Mouse (Mus musculus) c-Kit-negative CD71-positive TER-119-positive erythroid progenitor cells, embryonic 14.5 days (primary cell): ENCODE measurements at regions not wholly inside any gene's neighbourhood (a gene's known extent, or its start where the extent isn't known, plus 50 kb on each side); places are given as distances from the start of the nearest gene placed in this dataset.
"Not testable (repeated sequence)": the region's sequence is repeated elsewhere in the genome, so short reads cannot be mapped to it uniquely, and the experiment has no call there.

Source experiments
- DNase-seq: peaks from one replicate; pipeline ENCODE4 v3.0.0-alpha.2; 2013; ENCODE audit warnings: low read depth, low spot score

GRCm38 (mm10) chr2:160507371-160507770 is 138.3 kb upstream of the Top1 start:
- DNase-seq = no peak

GRCm38 (mm10) chr2:160507816-160508564 is 137.7 kb upstream of the Top1 start:
- no peak for DNase-seq

GRCm38 (mm10) chr2:160510159-160510558 is 135.5 kb upstream of the Top1 start:
- DNase-seq = no peak

GRCm38 (mm10) chr2:160510635-160511421 is 134.9 kb upstream of the Top1 start:
- DNase-seq = no peak

- DNase-seq = no peak
These were observed 130.1 kb upstream of the Top1 start for GRCm38 (mm10) chr2:160515621-160516020.

GRCm38 (mm10) chr2:160516526-160516925 is 129.2 kb upstream of the Top1 start:
- DNase-seq = no peak

- DNase-seq = no peak
These were observed 120.1 kb upstream of the Top1 start for GRCm38 (mm10) chr2:160525301-160526205.

- DNase-seq = no peak
These were observed 119.1 kb upstream of the Top1 start for GRCm38 (mm10) chr2:160526377-160527125.

- no peak for DNase-seq
These were observed 116.4 kb upstream of the Top1 start for GRCm38 (mm10) chr2:160529306-160529705.

- no peak for DNase-seq
These were observed 115.3 kb upstream of the Top1 start for GRCm38 (mm10) chr2:160530377-160530776.

- DNase-seq = no peak
These were observed 108.4 kb upstream of the Top1 start for GRCm38 (mm10) chr2:160537319-160537719.

GRCm38 (mm10) chr2:160545527-160545926 is 100.2 kb upstream of the Top1 start:
- no peak for DNase-seq

- no peak for DNase-seq
These were observed 93.5 kb upstream of the Top1 start for GRCm38 (mm10) chr2:160552121-160552669.

- DNase-seq = no peak
These were observed 84.0 kb upstream of the Top1 start for GRCm38 (mm10) chr2:160561711-160562110.

- no peak for DNase-seq
These were observed 77.9 kb upstream of the Top1 start for GRCm38 (mm10) chr2:160567813-160568212.

GRCm38 (mm10) chr2:160569496-160569895 is 76.2 kb upstream of the Top1 start:
- DNase-seq = no peak

GRCm38 (mm10) chr2:160578384-160579320 is 67.0 kb upstream of the Top1 start:
- no peak for DNase-seq

GRCm38 (mm10) chr2:160580250-160580649 is 65.4 kb upstream of the Top1 start:
- DNase-seq = no peak

- DNase-seq = no peak
These were observed 64.7 kb upstream of the Top1 start for GRCm38 (mm10) chr2:160581029-160581428.

GRCm38 (mm10) chr2:160583034-160583433 is 62.7 kb upstream of the Top1 start:
- DNase-seq = not testable (repeated sequence)
